In genomic region chr1:91201122-91201521, GRCm38 (mm10) we compare ENCODE assay signal across 23 mouse cellular contexts. TPM values are rescaled to one million over a fixed set of nuclear protein-coding genes. Genes with fewer than 3 reads are reported as not detected.
A peak's percentile ranks its signal among the peaks of the same experiment; 100 is the strongest.
DNase-seq lines count a peak whose midpoint lies in the region; ATAC-seq and TF ChIP-seq lines count a peak whose summit lies in the region.
"Had no signal": no experiment of that assay in that cellular context is flagged by ENCODE, and none has a peak within 500 bp of the region (broad histone marks: within the 10 kb centered on the region; RNA-seq: fewer than 3 reads in every experiment).

No protein-coding gene starts in this region.

- 36% methylated on average over 3 of the region's 3 CpGs for WGBS in forebrain, embryonic 13.5 days
- 13% methylated on average over 3 of the region's 3 CpGs for WGBS in forebrain, embryonic 15.5 days
- WGBS in heart, embryonic 15.5 days = 37% methylated on average over 3 of the region's 3 CpGs
- WGBS in midbrain, postnatal 0 days = 44% methylated on average over 3 of the region's 3 CpGs
- WGBS in midbrain, embryonic 16.5 days = 51% methylated on average over 3 of the region's 3 CpGs

- no peak for DNase-seq in heart, adult 8-10 months (ENCODE audit: low spot score)
- DNase-seq in midbrain, postnatal 0 days (ENCODE audit: low spot score) = no peak
- no peak for DNase-seq in embryo, embryonic 11 days
- DNase-seq: adrenal gland, adult 2 months; adrenal gland, postnatal 25 days; cerebellum, adult 11 months; cerebellum, adult 8-10 months; cerebellum, postnatal 14 days; gastrocnemius, postnatal 10 days; heart, adult 18-20 months; kidney, adult 2 months had no signal

- no peaks in the 10 kb centered on the region for H3K79me2 ChIP-seq in myocyte (ENCODE audit: control insufficient read depth, insufficient read depth)

- peaks cover 5% of the 10 kb centered on the region for H3K4me1 ChIP-seq in forebrain, embryonic 13.5 days
- peaks cover 20% of the 10 kb centered on the region for H3K4me1 ChIP-seq in forebrain, embryonic 15.5 days
- no peaks in the 10 kb centered on the region for H3K4me1 ChIP-seq in heart, embryonic 15.5 days (replicated peaks)
- no peaks in the 10 kb centered on the region for H3K4me1 ChIP-seq in midbrain, postnatal 0 days (ENCODE audit: insufficient read depth, low read length)
- no peaks in the 10 kb centered on the region; the same call in 1 of the 2 replicates for H3K4me1 ChIP-seq in midbrain, embryonic 16.5 days (ENCODE audit: control insufficient read depth, insufficient read depth, low read length)

- H3K9me3 ChIP-seq in forebrain, embryonic 13.5 days (replicated peaks) = no peaks in the 10 kb centered on the region
- no peaks in the 10 kb centered on the region for H3K9me3 ChIP-seq in forebrain, embryonic 15.5 days
- no peaks in the 10 kb centered on the region for H3K9me3 ChIP-seq in heart, embryonic 15.5 days (replicated peaks)
- no peaks in the 10 kb centered on the region for H3K9me3 ChIP-seq in midbrain, postnatal 0 days (ENCODE audit: low read length)
- H3K9me3 ChIP-seq in midbrain, embryonic 16.5 days (replicated peaks; ENCODE audit: control insufficient read depth, low read length, poor library complexity, severe bottlenecking) = no peaks in the 10 kb centered on the region
- H3K9me3 ChIP-seq: embryonic facial prominence, embryonic 13.5 days; hindbrain, embryonic 10.5 days had no signal

- ATAC-seq in forebrain, embryonic 13.5 days = no peak
- ATAC-seq in forebrain, embryonic 15.5 days (replicated peaks) = no peak
- no peak for ATAC-seq in heart, embryonic 15.5 days (replicated peaks; ENCODE audit: insufficient number of reproducible peaks, insufficient read depth, low FRiP score, low read depth)
- ATAC-seq in midbrain, postnatal 0 days (ENCODE audit: low FRiP score) = no peak
- no peak for ATAC-seq in midbrain, embryonic 16.5 days
- ATAC-seq: intestine, embryonic 16.5 days; Patski had no signal

- H3K27ac ChIP-seq in forebrain, embryonic 13.5 days = no peak overlapping the region
- no peak overlapping the region; the same call in 1 of the 2 replicates for H3K27ac ChIP-seq in forebrain, embryonic 15.5 days (replicated peaks)
- H3K27ac ChIP-seq in heart, embryonic 15.5 days = peak overlapping the region; percentile 15; the same call in 1 of the 2 replicates
- 0 out of 2 replicates have a peak overlapping the region, but pooled peaks have one; percentile 12 for H3K27ac ChIP-seq in midbrain, postnatal 0 days (ENCODE audit: low read depth, low read length)
- H3K27ac ChIP-seq in midbrain, embryonic 16.5 days (ENCODE audit: low read length) = no peak overlapping the region
- H3K27ac ChIP-seq: embryonic facial prominence, embryonic 13.5 days; hindbrain, embryonic 10.5 days; hindbrain, embryonic 14.5 days had no signal

- H3K9ac ChIP-seq in forebrain, embryonic 13.5 days = 0 out of 2 replicates have a peak overlapping the region, but pooled peaks have one; percentile 5
- H3K9ac ChIP-seq in forebrain, embryonic 15.5 days (replicated peaks) = no peak overlapping the region
- no peak overlapping the region for H3K9ac ChIP-seq in heart, embryonic 15.5 days
- no peak overlapping the region for H3K9ac ChIP-seq in midbrain, postnatal 0 days (replicated peaks; ENCODE audit: low read length, poor library complexity, severe bottlenecking)
- H3K9ac ChIP-seq in midbrain, embryonic 16.5 days (ENCODE audit: low read depth, low read length) = no peak overlapping the region
- H3K9ac ChIP-seq: embryonic facial prominence, embryonic 13.5 days; hindbrain, embryonic 14.5 days had no signal

- H3K4me2 ChIP-seq in forebrain, embryonic 13.5 days = no peak overlapping the region
- no peak overlapping the region for H3K4me2 ChIP-seq in forebrain, embryonic 15.5 days (replicated peaks)
- H3K4me2 ChIP-seq in heart, embryonic 15.5 days = no peak overlapping the region
- H3K4me2 ChIP-seq in midbrain, postnatal 0 days (ENCODE audit: low read depth, low read length, poor library complexity, severe bottlenecking) = no peak overlapping the region
- H3K4me2 ChIP-seq in midbrain, embryonic 16.5 days (ENCODE audit: low read length) = no peak overlapping the region
- no peak overlapping the region for H3K4me2 ChIP-seq in myocyte (ENCODE audit: low read depth)
- H3K4me2 ChIP-seq: embryonic facial prominence, embryonic 13.5 days; hindbrain, embryonic 14.5 days had no signal

- TF ChIP-seq CTCF in midbrain, postnatal 0 days (IDR thresholded peaks at IDR 0.05) = no peak

- H3K27me3 ChIP-seq in forebrain, embryonic 13.5 days = no peaks in the 10 kb centered on the region
- no peaks in the 10 kb centered on the region for H3K27me3 ChIP-seq in forebrain, embryonic 15.5 days
- H3K27me3 ChIP-seq in heart, embryonic 15.5 days = no peaks in the 10 kb centered on the region
- H3K27me3 ChIP-seq in midbrain, postnatal 0 days (ENCODE audit: insufficient read depth, low read length) = no peaks in the 10 kb centered on the region
- H3K27me3 ChIP-seq in midbrain, embryonic 16.5 days (ENCODE audit: control insufficient read depth, insufficient read depth, low read depth, low read length) = no peaks in the 10 kb centered on the region
- no peaks in the 10 kb centered on the region for H3K27me3 ChIP-seq in myocyte (ENCODE audit: control insufficient read depth, insufficient read depth, insufficient read length)
- H3K27me3 ChIP-seq: embryonic facial prominence, embryonic 13.5 days; Patski had no signal

- H3K36me3 ChIP-seq in forebrain, embryonic 13.5 days (ENCODE audit: poor library complexity, severe bottlenecking) = no peaks in the 10 kb centered on the region
- H3K36me3 ChIP-seq in forebrain, embryonic 15.5 days = no peaks in the 10 kb centered on the region
- H3K36me3 ChIP-seq in heart, embryonic 15.5 days = no peaks in the 10 kb centered on the region; the same call in 1 of the 2 replicates
- no peaks in the 10 kb centered on the region for H3K36me3 ChIP-seq in midbrain, postnatal 0 days (ENCODE audit: insufficient read depth, low read length)
- H3K36me3 ChIP-seq in midbrain, embryonic 16.5 days (ENCODE audit: control insufficient read depth, insufficient read depth, low read length) = no peaks in the 10 kb centered on the region
- H3K36me3 ChIP-seq in myocyte (ENCODE audit: control insufficient read depth, insufficient read depth) = no peaks in the 10 kb centered on the region
- H3K36me3 ChIP-seq: embryonic facial prominence, embryonic 13.5 days; hindbrain, embryonic 10.5 days had no signal

- no peak for TF ChIP-seq POLR2A in myocyte (IDR thresholded peaks at IDR 0.05; ENCODE audit: insufficient read length, low read depth)

- no peak overlapping the region for H3K4me3 ChIP-seq in forebrain, embryonic 13.5 days
- H3K4me3 ChIP-seq in forebrain, embryonic 15.5 days = no peak overlapping the region
- H3K4me3 ChIP-seq in heart, embryonic 15.5 days = no peak overlapping the region
- H3K4me3 ChIP-seq in midbrain, postnatal 0 days (ENCODE audit: low read depth, low read length) = no peak overlapping the region
- no peak overlapping the region for H3K4me3 ChIP-seq in midbrain, embryonic 16.5 days (ENCODE audit: low read depth, low read length)
- no peak overlapping the region for H3K4me3 ChIP-seq in myocyte
- H3K4me3 ChIP-seq: embryonic facial prominence, embryonic 13.5 days; hindbrain, embryonic 10.5 days had no signal

- H3ac ChIP-seq in myocyte (ENCODE audit: control insufficient read depth, insufficient read length) = no peak overlapping the region

TF ChIP-seq in myocyte, 11 proteins besides CTCF, POLR2A, EP300 and RAD21 (continues in another document):
- TF ChIP-seq CEBPB (IDR thresholded peaks at IDR 0.05; ENCODE audit: insufficient read depth, poor library complexity, severe bottlenecking) (no peak), TCF3 (IDR thresholded peaks at IDR 0.05; ENCODE audit: insufficient read length, low read depth) (no peak), TCF12 (IDR thresholded peaks at IDR 0.05; ENCODE audit: insufficient read depth, poor library complexity, severe bottlenecking) (no peak), MYOD1 (IDR thresholded peaks at IDR 0.05; ENCODE audit: control insufficient read depth in 1 of 3, insufficient read length in 2 of 3, low read depth in 2 of 3) (peak in 1 of 3 experiments; percentile 11), SRF (IDR thresholded peaks at IDR 0.05; ENCODE audit: control insufficient read depth, insufficient read length, low read depth) (no peak), REST (IDR thresholded peaks at IDR 0.05; ENCODE audit: insufficient read depth, insufficient read length) (no peak)

RNA-seq across cellular contexts. Expression of gene Ramp1, which starts 21.5 kb away (rescaled TPM):
- polyA plus RNA-seq in forebrain, embryonic 13.5 days (2015; fragmentation: Nextera tagmentation; extraction: Ambion mirVana) = 0.31 and 0.59 TPM in 2 replicates
- 3.2 and 3.3 TPM in 2 replicates for polyA plus RNA-seq in forebrain, embryonic 15.5 days (2015; fragmentation: Nextera tagmentation; extraction: Ambion mirVana)
- 46.1 and 50.6 TPM in 2 replicates for polyA plus RNA-seq in heart, embryonic 15.5 days (2015; fragmentation: Nextera tagmentation; extraction: Ambion mirVana)
- 1 to 10 TPM; 3.4 to 5.1 (median 4.5) TPM for total RNA-seq in heart, adult 8-10 months (2022)
- total RNA-seq in midbrain, postnatal 0 days (2014; rRNA removed) = 16.1 and 22.4 TPM in 2 replicates
- polyA plus RNA-seq in midbrain, postnatal 0 days (2015; fragmentation: Nextera tagmentation; extraction: Ambion mirVana) = 29.4 and 29.8 TPM in 2 replicates
- 6.7 and 14.0 TPM in 2 replicates for polyA plus RNA-seq in midbrain, embryonic 16.5 days (2015; fragmentation: Nextera tagmentation; extraction: Ambion mirVana)
- polyA plus RNA-seq in myocyte (2012; fragmentation: generic; extraction: Trizol) = 3.1 TPM
- polyA plus RNA-seq: Patski had no signal

RNA-seq across cellular contexts. Expression of gene Ube2f, which starts 49.0 kb away (rescaled TPM):
- 81.3 and 82.6 TPM in 2 replicates for polyA plus RNA-seq in forebrain, embryonic 13.5 days (2015; fragmentation: Nextera tagmentation; extraction: Ambion mirVana)
- 68.7 and 70.3 TPM in 2 replicates for polyA plus RNA-seq in forebrain, embryonic 15.5 days (2015; fragmentation: Nextera tagmentation; extraction: Ambion mirVana)
- polyA plus RNA-seq in heart, embryonic 15.5 days (2015; fragmentation: Nextera tagmentation; extraction: Ambion mirVana) = 60.4 and 65.0 TPM in 2 replicates
- total RNA-seq in heart, adult 8-10 months (2022) = 10 to 100 TPM; 39.6 to 52.2 (median 45.2) TPM
- 34.3 and 42.5 TPM in 2 replicates for total RNA-seq in midbrain, postnatal 0 days (2014; rRNA removed)
- polyA plus RNA-seq in midbrain, postnatal 0 days (2015; fragmentation: Nextera tagmentation; extraction: Ambion mirVana) = 41.2 and 44.8 TPM in 2 replicates
- 57.0 and 59.6 TPM in 2 replicates for polyA plus RNA-seq in midbrain, embryonic 16.5 days (2015; fragmentation: Nextera tagmentation; extraction: Ambion mirVana)
- 70.3 TPM for polyA plus RNA-seq in myocyte (2012; fragmentation: generic; extraction: Trizol)

RNA-seq across cellular contexts. Expression of gene Rbm44, which starts 56.2 kb away (rescaled TPM):
- polyA plus RNA-seq in forebrain, embryonic 13.5 days (2015; fragmentation: Nextera tagmentation; extraction: Ambion mirVana) = 0.11 and 0.12 TPM in 2 replicates
- polyA plus RNA-seq in forebrain, embryonic 15.5 days (2015; fragmentation: Nextera tagmentation; extraction: Ambion mirVana) = 0.14 and 0.17 TPM in 2 replicates
- 3.3 and 4.0 TPM in 2 replicates for polyA plus RNA-seq in heart, embryonic 15.5 days (2015; fragmentation: Nextera tagmentation; extraction: Ambion mirVana)
- not detected for total RNA-seq in heart, adult 8-10 months (2022)
- 0.19 TPM in 1 of 2 replicates, not detected in the other for total RNA-seq in midbrain, postnatal 0 days (2014; rRNA removed)
- polyA plus RNA-seq in midbrain, postnatal 0 days (2015; fragmentation: Nextera tagmentation; extraction: Ambion mirVana) = 0.11 and 0.48 TPM in 2 replicates
- polyA plus RNA-seq in midbrain, embryonic 16.5 days (2015; fragmentation: Nextera tagmentation; extraction: Ambion mirVana) = 0.24 and 0.48 TPM in 2 replicates
- polyA plus RNA-seq in myocyte (2012; fragmentation: generic; extraction: Trizol) = not detected
- total RNA-seq: adrenal gland, adult 2 months; heart, adult 18-20 months; MEL had no signal
- polyA plus RNA-seq: adrenal gland, adult 2 months; C2C12; kidney, adult 2 months had no signal

Comparison
In these comparisons a context has a peak if more than half of its experiments do, and no peak if none do; other contexts are left out.
1. H3K27ac ChIP-seq: peak in heart, embryonic 15.5 days (single experiment) and midbrain, postnatal 0 days (single experiment); none in forebrain, embryonic 13.5 days (single experiment), forebrain, embryonic 15.5 days (single experiment) and midbrain, embryonic 16.5 days (single experiment).